9 mouse cellular contexts compared by ENCODE assay signal in the genomic region with DNA sequence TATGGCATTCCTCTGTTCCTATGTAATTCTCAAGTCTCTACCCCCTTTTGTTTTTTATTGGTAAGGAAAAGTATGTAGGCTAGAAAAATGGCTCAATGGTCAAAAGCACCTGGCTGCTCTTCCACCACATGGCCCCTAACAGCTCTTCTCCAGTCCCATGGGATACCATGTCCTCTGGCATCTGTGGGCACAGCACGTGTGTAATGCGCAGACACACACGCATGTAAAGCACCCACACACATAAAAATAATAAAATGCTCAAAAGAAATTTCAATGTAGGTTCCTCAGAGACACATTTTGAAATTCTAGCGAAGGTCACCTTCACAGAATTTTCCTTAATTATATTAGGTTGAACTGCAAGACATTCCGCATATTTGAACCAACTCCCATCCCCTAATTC. TPM values are rescaled to one million over a fixed set of nuclear protein-coding genes. Genes with fewer than 3 reads are reported as not detected.
A peak's percentile ranks its signal among the peaks of the same experiment; 100 is the strongest.
DNase-seq lines count a peak whose midpoint lies in the region; ATAC-seq and TF ChIP-seq lines count a peak whose summit lies in the region.
"Had no signal": no experiment of that assay in that cellular context is flagged by ENCODE, and none has a peak within 500 bp of the region (broad histone marks: within the 10 kb centered on the region; RNA-seq: fewer than 3 reads in every experiment).

No protein-coding gene starts in this region.

- TF ChIP-seq POLR2A in spleen, adult 2 months (IDR thresholded peaks at IDR 0.05; ENCODE audit: low read depth, low read length) = no peak

- H3K27me3 ChIP-seq in spleen, adult 2 months (ENCODE audit: control insufficient read depth, insufficient read depth, low read length) = no peaks in the 10 kb centered on the region
- H3K27me3 ChIP-seq in limb, embryonic 15.5 days = no peaks in the 10 kb centered on the region

- no peak overlapping the region for H3K27ac ChIP-seq in spleen, adult 2 months (ENCODE audit: insufficient read depth, low read length)
- no peak overlapping the region for H3K27ac ChIP-seq in limb, embryonic 15.5 days

- H3K9ac ChIP-seq in limb, embryonic 15.5 days = peak overlapping the region; percentile 46

- TF ChIP-seq CTCF in spleen, adult 2 months (IDR thresholded peaks at IDR 0.05; ENCODE audit: extremely low read depth, insufficient read depth, insufficient read length, insufficient replicate concordance) = no peak

- peak overlapping the region; percentile 67; the same call in 1 of the 2 replicates for H3K4me3 ChIP-seq in spleen, adult 2 months (ENCODE audit: extremely low read depth, insufficient read depth, insufficient read length)
- H3K4me3 ChIP-seq in limb, embryonic 15.5 days = peak overlapping the region; percentile 65

- H3K4me2 ChIP-seq in limb, embryonic 15.5 days = peak overlapping the region; percentile 73

- DNase-seq in cerebellum, adult 9-10 months = peak; percentile 62
- DNase-seq in cerebellum, adult 11-12 months = no peak
- DNase-seq in spleen, adult 2 months (ENCODE audit: low read depth in 1 of 2, low spot score in 2 of 2) = no peak
- DNase-seq in spleen, adult 18-20 months = no peak
- DNase-seq in cerebellum, adult 18-20 months = no peak
- DNase-seq in urinary bladder, postnatal 10 days (ENCODE audit: low spot score) = no peak
- DNase-seq: cerebellum, postnatal 36 days had no signal

- H3K9me3 ChIP-seq in limb, embryonic 15.5 days = no peaks in the 10 kb centered on the region

- WGBS in spleen, adult 2 months = 63% methylated on average over 5 of the region's 5 CpGs
- WGBS in limb, embryonic 15.5 days = 88% methylated on average over 5 of the region's 5 CpGs

- no peak for ATAC-seq in limb, embryonic 15.5 days (ENCODE audit: insufficient number of reproducible peaks, low FRiP score, low TSS enrichment, low read depth)
- ATAC-seq in inflammation-experienced regulatory T-cells, adult 6 months = no peak

- H3K36me3 ChIP-seq in spleen, adult 2 months (ENCODE audit: control insufficient read depth, insufficient read depth, low read length) = peaks cover 15% of the 10 kb centered on the region
- H3K36me3 ChIP-seq in limb, embryonic 15.5 days = peaks cover 39% of the 10 kb centered on the region

- peaks cover 2% of the 10 kb centered on the region for H3K4me1 ChIP-seq in spleen, adult 2 months (ENCODE audit: control insufficient read depth, insufficient read depth, insufficient read length)
- peaks cover 13% of the 10 kb centered on the region for H3K4me1 ChIP-seq in limb, embryonic 15.5 days

RNA-seq across cellular contexts. Expression of a gene that starts 1.4 kb away (rescaled TPM):
- polyA plus RNA-seq in spleen, adult 2 months (2012; rRNA removed) = 34.3 and 37.3 TPM in 2 replicates
- polyA plus RNA-seq in limb, embryonic 15.5 days (2015; fragmentation: Nextera tagmentation; extraction: Ambion mirVana) = 47.6 and 50.4 TPM in 2 replicates
- 10 to 100 TPM; 39.0 to 55.4 (median 54.2) TPM for polyA plus RNA-seq in inflammation-experienced regulatory T-cells, adult 6 months (2017; shearing (Covaris generic))

RNA-seq across cellular contexts. Expression of a gene that starts 17.6 kb away (rescaled TPM):
- polyA plus RNA-seq in spleen, adult 2 months (2012; rRNA removed) = 21.9 and 22.6 TPM in 2 replicates
- polyA plus RNA-seq in limb, embryonic 15.5 days (2015; fragmentation: Nextera tagmentation; extraction: Ambion mirVana) = 34.3 and 38.4 TPM in 2 replicates
- 10 to 100 TPM; 25.0 to 27.5 (median 26.0) TPM for polyA plus RNA-seq in inflammation-experienced regulatory T-cells, adult 6 months (2017; shearing (Covaris generic))

RNA-seq across cellular contexts. Expression of a gene that starts 20.0 kb away (rescaled TPM):
- polyA plus RNA-seq in spleen, adult 2 months (2012; rRNA removed) = 6.1 and 7.2 TPM in 2 replicates
- polyA plus RNA-seq in limb, embryonic 15.5 days (2015; fragmentation: Nextera tagmentation; extraction: Ambion mirVana) = 30.1 and 33.4 TPM in 2 replicates
- polyA plus RNA-seq in inflammation-experienced regulatory T-cells, adult 6 months (2017; shearing (Covaris generic)) = 1 to 10 TPM; 5.2 to 9.2 (median 5.8) TPM
